Mouse (Mus musculus): ENCODE data around the gene Sorcs1.
A peak's percentile ranks its signal among the peaks of the same experiment; 100 is the strongest.

The Sorcs1 gene

GRCm38 (mm10) chr19:50398341-50398740 lies 280.1 kb downstream of the Sorcs1 start:
- DNase-seq: no peak

DNA sequence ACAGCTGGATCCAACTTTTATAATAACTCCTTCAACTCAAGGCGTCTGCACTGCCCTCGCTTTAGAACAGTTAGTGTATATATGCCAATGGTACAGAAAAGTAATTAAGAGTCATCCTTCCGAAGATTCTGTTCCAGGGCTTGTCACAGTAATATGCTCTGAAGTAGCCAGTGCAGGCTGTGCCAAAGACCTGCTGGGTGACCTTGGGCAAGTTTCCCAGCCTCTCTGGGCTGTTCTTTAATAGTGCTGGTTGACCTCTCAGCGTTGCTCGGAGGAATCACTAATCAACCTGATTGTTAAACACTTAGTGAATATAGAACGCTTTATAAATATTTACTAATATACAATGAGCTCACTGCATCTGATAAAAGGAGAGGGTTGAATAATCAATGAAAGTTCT lies 282.7 kb downstream of the Sorcs1 start:
- no peak for DNase-seq

GRCm38 (mm10) chr19:50394101-50394500 lies 284.3 kb downstream of the Sorcs1 start:
- no peak for DNase-seq

GRCm38 (mm10) chr19:50389925-50390552 lies 288.4 kb downstream of the Sorcs1 start:
- no peak for DNase-seq

DNA sequence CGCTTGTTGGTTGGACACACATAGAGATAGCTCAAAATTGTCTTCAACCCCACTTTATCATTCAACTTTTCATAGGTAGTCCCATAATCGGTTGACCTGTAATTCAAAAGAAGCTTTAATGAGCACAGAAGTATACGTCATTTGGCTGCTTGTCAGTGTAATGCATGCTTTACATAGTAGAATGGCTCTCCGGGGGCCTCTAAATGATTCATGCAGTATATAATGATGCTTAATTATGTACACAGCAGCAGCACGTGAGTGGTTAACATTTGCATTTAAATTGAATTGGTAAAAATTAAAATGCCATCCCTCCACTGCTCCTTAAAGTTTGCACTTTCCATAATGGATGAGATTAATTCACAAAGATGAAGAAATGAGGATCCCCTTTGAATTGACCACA lies 299.5 kb downstream of the Sorcs1 start:
- no peak for DNase-seq

DNA sequence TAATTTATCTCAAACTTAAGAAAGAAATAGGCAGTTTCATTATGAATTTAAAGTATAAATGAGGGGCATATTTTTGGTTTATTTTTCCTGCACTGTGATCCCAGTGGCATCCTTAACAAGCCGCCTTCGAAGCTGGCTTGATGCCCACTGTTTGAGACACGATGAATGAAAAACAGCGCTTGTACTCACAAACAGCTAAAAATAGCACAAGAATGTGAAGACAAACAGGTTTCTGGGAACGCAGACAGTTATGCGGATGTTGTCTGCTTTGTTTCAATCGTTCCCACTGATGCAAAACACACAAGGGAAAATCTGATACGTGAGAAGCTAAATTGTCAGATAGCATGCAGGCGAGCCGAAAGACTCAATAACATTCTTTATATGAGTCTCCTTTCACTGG lies 303.7 kb downstream of the Sorcs1 start:
- no peak for DNase-seq

- DNase-seq: no peak
Observed at GRCm38 (mm10) chr19:50366446-50366845, 312.0 kb downstream of the Sorcs1 start.

DNA sequence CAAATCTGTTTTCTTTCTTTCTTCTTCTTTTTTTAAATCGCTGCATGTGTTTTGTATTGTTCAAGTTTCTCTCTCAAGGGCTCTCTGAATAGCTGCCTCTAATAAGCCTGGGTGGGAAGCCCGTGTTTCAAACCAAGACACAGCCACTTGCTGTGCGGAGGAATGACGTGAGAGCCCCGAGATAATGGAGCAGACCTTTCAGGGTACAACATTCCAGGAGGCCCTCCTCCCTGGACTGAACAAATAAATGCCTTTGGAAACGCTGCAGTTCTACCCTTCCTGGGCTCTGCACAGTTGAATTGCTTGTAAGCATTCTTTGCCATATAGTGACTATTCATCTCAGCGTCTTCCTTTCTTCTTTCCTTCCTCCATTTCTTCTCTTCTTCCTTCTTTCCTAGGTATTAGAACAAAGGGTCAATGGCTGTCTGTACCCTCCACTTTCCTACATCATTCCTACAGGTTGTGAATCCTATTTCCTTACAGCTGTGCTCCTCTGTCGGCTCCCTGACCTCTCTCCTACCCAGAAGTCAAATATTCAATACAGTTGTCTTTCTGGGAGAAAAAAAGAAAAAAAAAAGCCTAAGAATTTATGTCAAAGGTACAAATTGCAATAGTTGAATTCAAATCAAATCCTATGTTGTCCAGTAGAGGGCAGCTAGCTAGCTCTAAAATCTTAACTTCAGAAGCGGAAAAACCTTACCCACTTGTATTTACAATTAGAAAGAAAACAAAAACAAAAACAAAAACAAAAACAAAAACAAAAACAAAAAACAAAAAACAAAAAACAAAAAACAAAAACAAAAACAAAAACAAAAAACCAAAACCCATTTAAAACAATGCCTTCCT lies 315.6 kb downstream of the Sorcs1 start:
- DNase-seq: no peak

GRCm38 (mm10) chr19:50358561-50358960 lies 319.9 kb downstream of the Sorcs1 start:
- no peak for DNase-seq

GRCm38 (mm10) chr19:50339211-50339610 lies 339.2 kb downstream of the Sorcs1 start:
- no peak for DNase-seq

DNA sequence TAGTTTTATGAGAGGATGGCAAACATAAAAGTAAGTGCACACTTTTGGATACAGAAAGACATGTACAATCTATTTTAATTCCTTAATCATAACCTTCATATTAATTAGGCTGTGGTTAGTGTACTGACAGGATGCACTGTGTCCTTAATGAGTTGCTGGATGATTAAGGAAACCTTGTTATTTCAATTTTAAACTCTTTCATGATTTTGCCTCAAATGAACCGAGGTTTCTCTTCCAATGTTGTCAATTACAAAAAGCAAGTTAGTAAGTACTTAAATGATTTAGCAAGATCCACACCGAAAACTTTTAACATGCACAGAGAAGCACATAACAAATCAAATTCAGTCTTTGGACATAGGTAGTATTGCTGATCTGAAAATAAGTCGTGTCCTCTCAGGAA lies 341.7 kb downstream of the Sorcs1 start:
- DNase-seq: no peak

- DNase-seq: no peak
Observed at GRCm38 (mm10) chr19:50331136-50331535, 347.3 kb downstream of the Sorcs1 start.

- no peak for DNase-seq
Observed at GRCm38 (mm10) chr19:50327804-50328203, 350.6 kb downstream of the Sorcs1 start.

- no peak for DNase-seq
Observed at GRCm38 (mm10) chr19:50326151-50326550, 352.3 kb downstream of the Sorcs1 start.

DNA sequence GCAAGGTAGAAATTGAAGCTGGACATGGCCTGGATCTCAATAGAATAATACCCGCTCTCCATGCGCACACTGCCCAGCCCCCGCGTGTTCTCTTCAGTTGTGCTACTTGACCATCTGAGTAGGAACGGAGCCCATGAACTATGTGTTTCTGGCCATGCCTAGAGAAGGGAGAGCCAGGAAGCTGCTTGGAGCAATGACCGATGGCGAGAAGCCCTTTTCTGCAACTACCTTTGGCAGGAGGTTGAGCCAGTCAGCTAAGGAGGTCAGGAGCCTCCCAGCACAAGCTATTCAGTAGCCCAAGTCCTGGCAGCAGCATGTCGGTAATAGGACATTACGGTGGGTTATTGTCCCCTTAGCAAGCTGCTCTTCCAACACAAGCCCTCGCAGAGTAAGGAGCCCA lies 352.8 kb downstream of the Sorcs1 start:
- no peak for DNase-seq

GRCm38 (mm10) chr19:50307046-50307445 lies 371.4 kb downstream of the Sorcs1 start:
- DNase-seq: no peak

- DNase-seq: no peak
Observed at GRCm38 (mm10) chr19:50294205-50294604, 384.2 kb downstream of the Sorcs1 start.

DNA sequence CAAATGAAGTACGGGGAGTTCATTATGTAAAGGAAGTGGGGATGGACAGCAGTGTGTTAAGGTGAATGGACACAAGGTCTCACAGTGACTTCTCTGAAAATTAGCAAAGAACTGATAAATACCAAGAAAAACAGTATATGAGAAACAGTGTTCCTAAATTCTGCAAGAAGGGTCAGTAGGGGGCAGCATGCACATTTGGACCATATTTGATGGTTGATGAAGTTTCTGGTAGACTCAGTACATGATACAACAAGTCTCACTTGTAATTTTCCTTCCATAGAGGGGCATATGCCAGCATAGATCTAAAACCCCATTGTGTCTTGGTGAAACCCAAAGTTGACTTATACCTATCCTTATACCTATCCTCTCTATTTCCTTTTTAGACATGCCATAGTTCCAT lies 414.0 kb downstream of the Sorcs1 start:
- DNase-seq: no peak

DNA sequence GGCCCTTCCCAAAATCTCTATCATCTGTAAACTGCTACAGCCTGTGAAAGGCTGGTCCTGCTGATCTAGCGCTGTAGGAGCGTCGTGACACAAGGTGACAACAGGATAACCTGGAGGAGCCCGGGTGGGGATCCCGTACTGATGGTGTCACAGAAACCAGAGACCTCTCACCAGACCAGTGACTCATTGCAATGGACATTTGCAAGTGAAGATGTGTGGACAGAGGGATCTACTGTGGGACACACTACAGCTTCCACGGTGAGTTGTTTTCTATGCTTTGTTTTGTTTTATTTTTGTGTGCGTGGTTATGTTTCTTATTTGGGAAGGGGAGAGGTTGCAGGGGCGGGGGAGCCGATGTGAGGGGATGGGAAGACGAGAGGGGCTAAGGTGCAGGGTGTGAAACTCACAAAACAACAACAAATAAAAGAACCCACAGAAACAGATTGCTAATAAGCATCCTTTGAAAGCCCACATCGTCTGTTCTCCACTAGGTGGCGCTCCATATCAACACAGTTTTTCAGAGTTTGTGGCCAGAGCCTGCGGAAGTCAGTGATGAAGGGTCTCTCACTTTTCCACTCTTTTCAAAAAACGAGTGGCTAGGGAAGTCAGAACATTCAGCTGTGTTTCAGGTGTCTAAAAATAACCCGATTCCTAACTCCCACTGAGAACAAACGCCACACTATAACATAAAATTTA lies 419.6 kb downstream of the Sorcs1 start:
- peak in 1 of 2 experiments; percentile 5 for DNase-seq

- no peak for DNase-seq
Observed at GRCm38 (mm10) chr19:50220476-50220875, 458.0 kb downstream of the Sorcs1 start.

- no peak for DNase-seq
Observed at GRCm38 (mm10) chr19:50214466-50215228, 463.8 kb downstream of the Sorcs1 start.

DNA sequence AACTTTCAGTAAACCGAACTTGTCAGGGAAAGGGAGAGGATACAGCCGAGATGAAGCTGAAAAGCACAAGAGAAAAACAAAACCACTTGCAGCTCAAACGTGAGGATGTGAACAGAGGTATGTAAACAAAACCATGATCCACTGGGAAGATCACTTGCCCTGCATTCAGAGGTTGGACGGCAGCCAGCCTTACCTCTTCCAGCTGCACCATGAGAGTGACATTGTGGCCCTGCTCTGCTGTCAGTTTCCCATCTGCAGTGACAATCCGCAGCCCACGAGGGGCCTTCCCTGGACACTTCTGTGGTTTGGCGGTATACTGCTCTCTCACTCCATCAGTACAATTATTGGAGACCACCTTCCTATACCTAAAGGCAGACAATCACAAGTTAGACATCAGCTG lies 468.0 kb downstream of the Sorcs1 start:
- no peak for DNase-seq

DNA sequence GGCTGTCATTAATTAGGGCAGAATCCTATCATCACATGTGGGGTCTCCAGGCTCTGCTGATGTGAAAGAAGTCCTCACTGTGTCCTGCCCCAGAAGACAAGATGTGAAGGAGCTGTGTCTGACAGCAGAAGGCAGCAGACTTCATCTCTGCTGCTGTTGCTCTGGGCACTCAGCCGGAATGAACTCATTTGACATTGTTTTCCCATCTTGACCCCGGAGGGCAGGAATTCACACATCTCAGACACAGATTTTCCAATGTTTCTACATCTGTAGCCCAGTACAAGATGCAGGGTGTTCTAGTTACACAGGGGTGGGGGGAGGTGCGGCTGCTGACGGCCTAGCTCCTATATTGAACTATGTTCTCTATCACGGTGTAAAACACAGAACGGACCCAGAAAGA lies 474.1 kb downstream of the Sorcs1 start:
- no peak for DNase-seq

All from lung, adult 18-20 months (tissue).